Mouse (Mus musculus): ENCODE data around the gene Cldn20.

DNA sequence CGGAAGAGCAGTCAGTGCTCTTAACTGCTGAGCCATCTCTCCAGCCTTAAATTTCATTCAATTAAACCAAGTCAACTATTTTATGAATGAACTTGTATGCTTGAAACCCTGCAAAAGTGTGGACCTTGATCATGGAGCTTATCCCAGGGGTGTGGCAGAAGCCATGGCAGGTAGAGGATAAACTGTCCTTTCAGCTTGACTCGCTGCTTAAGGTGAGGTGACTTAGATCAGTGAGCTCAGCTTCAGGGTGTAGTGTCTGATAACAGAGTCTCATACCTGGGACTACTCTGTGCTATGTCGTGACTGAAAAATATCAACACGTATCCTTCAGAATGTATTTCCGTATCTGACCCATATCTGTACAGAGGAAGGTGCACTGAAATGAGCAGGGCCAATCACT is 12.0 kb upstream of the Cldn20 start:
- TF ChIP-seq CTCF (conservative IDR thresholded peaks at IDR 0.05; ENCODE audit: low read length) (no peak), POU5F1 (IDR thresholded peaks at IDR 0.05; ENCODE audit: borderline replicate concordance, low read length) (no peak), NANOG (IDR thresholded peaks at IDR 0.05; ENCODE audit: borderline replicate concordance, low read length) (no peak)

Data from E14TG2a.4 (cell line).